Mouse (Mus musculus): Measurements from ENCODE around the gene Gm17124. TPM values are rescaled to one million over a fixed set of nuclear protein-coding genes. Genes with fewer than 3 reads are reported as not detected.
"Not testable (repeated sequence)": the region's sequence is repeated elsewhere in the genome, so short reads cannot be mapped to it uniquely, and the experiment has no call there.

Gm17124 gene
- total RNA-seq (2021) = not detected
- long read RNA-seq, experiment 1 = 0 reads
- long read RNA-seq, experiment 2 = 0 reads

DNA sequence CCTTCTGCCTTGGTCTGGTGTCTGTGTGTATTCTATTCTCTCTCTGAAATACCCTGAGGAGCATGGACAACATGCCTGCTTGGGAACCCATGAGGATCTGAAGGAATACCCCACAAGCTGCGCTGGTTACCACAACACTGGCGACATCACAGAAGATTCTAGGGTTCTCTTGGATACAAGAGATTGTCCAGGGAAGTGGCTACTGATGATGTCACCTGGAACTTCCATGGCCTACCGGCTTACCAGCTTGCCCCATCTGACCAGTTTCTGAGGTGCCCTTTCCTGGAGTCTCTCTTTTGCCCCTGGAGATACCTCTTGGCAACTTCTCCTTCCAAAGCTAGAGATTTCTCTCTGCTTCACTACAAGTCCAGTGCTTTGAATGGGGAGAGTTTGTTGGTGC is at the start of gene Gm17124:
TSS of gene Gm17124 (minus strand) at position 101 of the 400 bp plus-strand sequence.
- DNase-seq (ENCODE audit: low spot score in 2 of 2) = not testable (repeated sequence)

DNA sequence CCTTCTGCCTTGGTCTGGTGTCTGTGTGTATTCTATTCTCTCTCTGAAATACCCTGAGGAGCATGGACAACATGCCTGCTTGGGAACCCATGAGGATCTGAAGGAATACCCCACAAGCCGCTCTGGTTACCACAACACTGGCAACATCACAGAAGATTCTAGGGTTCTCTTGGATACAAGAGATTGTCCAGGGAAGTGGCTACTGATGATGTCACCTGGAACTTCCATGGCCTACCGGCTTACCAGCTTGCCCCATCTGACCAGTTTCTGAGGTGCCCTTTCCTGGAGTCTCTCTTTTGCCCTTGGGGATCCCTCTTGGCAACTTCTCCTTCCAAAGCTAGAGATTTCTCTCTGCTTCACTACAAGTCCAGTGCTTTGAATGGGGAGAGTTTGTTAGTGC is 42.1 kb upstream of the Gm17124 start, which contains the start of gene Gm3633:
TSS of gene Gm3633 (minus strand) at position 101 of the 400 bp plus-strand sequence.
- not testable (repeated sequence) for DNase-seq (ENCODE audit: low spot score in 2 of 2)

Small RNAs within 50 kb of the gene (microRNA-seq; reads per million reads assigned to microRNA genes)
- gene Gm23620 (0 reads per million in 2 experiments), gene Gm25228 (0 reads per million in 2 experiments)

Other genes starting within 250 kb of the Gm17124 start
- gene Gm8005, start 160.2 kb downstream of the Gm17124 start, total RNA-seq (2021) = not detected
- not detected for gene Gm8011, start 136.0 kb downstream of the Gm17124 start, total RNA-seq (2021)
- gene Gm8020, start 97.5 kb downstream of the Gm17124 start, total RNA-seq (2021) = not detected
- gene Gm8024, start 75.6 kb downstream of the Gm17124 start, total RNA-seq (2021) = not detected
- gene Gm3633, start 42.0 kb upstream of the Gm17124 start, total RNA-seq (2021) = not detected
- gene Gm10378, start 56.1 kb upstream of the Gm17124 start, total RNA-seq (2021) = not detected
- not detected for gene Gm3015, start 168.9 kb upstream of the Gm17124 start, total RNA-seq (2021)
- not detected for gene Gm10377, start 198.1 kb upstream of the Gm17124 start, total RNA-seq (2021)

All from layer of hippocampus, postnatal 14 days (tissue).